Mouse (Mus musculus) left cerebral cortex, adult 11 months (tissue): ENCODE data around the gene Nsun2.
"Not testable (repeated sequence)": the region's sequence is repeated elsewhere in the genome, so short reads cannot be mapped to it uniquely, and the experiment has no call there.

Experiments used
- DNase-seq: peaks from one replicate; pipeline ENCODE4 v3.0.0; 2022; ENCODE audit warnings: low spot score

Gene Nsun2

GRCm38 (mm10) chr13:69554255-69554654, 20.7 kb downstream of the Nsun2 start:
- DNase-seq, result no peak

GRCm38 (mm10) chr13:69555045-69555444, 21.5 kb downstream of the Nsun2 start:
- DNase-seq, result no peak

- DNase-seq, result no peak
Observed at GRCm38 (mm10) chr13:69555957-69556482, 22.5 kb downstream of the Nsun2 start.

DNA sequence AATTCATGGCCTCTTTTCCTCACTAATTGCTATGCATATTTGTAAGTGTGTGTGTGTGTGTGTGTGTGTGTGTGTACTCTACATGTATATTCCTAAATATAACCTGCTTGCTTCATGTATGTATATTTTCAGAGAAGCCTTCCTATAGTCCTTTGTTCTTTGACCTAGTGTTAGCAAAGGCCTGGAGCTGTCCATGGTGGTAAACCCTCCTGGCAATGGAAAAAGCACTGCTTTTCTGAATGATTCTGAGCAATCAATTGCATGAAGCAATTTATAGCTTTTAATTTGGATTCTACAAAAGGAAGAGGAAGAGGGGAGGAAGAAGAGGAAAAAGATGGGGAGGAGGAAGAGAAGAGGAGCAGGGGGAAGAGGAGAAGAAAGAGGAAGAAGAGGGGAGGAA, 23.2 kb downstream of the Nsun2 start:
- no peak for DNase-seq

GRCm38 (mm10) chr13:69558098-69558660, 24.6 kb downstream of the Nsun2 start:
- DNase-seq, result no peak

DNA sequence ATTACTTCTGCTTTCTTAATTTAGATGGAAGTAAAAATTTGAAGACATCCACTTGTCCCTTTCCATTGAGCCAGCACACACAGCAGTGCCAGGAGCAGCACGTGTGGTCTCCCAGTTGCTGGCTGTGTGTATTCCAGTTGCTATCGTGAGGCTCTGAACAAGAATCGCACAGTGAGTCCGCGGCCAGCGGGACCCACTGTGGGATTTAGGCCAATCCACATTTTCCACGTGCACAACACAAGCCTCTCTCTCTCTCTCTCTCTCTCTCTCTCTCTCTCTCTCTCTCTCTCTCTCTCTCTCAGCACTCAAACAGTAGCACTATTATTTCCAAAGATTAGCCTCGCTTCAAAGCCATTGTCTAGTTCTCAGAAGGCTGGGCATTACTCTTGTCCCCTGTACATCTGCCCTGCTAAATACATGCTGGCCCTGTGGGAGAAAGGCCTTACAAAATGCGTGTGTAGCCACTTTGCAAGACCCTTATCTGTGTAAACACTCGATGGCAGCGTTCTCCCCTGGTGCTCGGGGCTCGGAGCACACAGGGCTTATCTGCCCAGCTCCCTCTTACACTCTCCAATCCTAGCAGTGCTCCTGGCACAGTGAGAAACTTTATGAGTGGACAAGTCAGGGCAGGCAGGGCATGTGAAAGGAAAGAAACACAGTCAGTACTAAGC, 25.9 kb downstream of the Nsun2 start:
- DNase-seq, result no peak

DNA sequence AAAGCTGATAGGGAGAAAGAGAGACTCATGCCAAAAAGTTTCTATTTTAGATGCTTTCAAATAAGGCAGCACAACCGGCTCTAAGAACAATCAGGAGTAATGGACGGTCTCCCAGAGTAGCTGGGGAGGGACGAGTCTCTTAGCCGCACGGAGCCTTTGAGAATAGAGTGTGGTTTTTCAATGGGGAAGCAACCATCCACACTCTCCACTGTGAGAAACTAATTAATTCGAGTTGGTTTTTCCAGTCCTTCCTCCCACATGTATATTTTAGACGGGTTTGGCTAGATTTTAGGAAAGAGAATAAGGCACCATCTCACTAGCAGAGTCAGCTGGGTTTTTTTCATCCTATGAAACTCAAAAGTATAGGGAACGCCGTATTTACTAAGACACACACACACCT, 28.5 kb downstream of the Nsun2 start:
- no peak for DNase-seq

- no peak for DNase-seq
Observed at GRCm38 (mm10) chr13:69562654-69563574, 29.4 kb downstream of the Nsun2 start.

DNA sequence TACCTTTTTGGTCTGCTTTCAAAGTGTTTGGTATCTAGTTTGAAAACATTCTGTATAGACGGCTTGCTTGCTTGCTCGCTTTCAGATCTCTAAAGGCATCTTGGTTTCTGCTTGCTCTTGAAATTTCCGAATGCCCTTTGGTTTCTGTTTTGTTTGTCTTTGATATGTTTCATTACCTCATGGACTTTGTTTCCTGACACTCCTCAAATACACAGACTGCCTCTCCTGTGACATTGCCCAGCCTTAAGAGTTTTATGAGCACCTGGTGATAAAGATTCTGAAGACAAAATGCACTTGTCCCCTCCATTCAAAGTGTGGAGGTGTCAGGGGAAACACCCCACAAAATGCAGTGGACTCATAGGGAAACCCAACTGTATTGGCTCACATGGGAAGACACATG, 30.4 kb downstream of the Nsun2 start:
- no peak for DNase-seq

DNA sequence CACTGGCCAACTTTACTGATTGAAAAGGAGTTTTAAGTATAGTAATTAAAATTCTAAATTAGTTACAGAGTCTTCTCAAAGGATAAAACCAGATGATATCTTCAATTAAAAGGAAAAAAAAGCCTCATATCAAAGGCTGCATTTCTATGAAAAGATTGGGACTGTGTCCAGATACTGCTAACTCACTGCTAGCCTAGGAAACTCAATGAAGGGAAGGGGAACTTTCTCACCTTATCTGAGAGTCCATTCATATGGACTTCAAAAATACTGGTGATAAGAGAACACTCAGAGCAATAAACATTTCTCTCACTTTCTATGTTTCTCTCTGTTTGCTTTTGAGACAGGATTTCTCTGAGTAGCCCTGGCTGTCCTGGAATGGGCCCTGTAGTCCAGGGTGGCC, 31.0 kb downstream of the Nsun2 start:
- no peak for DNase-seq

DNA sequence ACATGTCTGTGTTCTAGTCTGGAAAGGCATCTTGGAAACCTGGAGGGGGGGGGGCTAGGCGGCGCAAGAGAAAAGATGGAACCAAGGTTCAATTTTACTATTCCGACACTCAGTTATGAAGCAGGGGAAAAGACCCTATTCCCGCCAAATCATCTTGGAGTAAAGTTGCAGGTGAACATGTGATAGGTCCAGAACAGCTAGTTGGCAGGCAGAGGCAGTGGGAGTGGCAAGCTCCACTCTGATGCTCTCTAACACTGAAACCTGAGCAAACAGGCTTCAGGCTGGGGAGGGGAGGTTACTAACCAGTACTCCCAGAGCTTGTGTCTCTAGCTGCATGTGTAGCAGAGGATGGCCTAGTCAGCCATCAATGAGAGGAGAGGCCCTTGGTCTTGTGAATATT, 31.9 kb downstream of the Nsun2 start:
- not testable (repeated sequence) for DNase-seq

DNA sequence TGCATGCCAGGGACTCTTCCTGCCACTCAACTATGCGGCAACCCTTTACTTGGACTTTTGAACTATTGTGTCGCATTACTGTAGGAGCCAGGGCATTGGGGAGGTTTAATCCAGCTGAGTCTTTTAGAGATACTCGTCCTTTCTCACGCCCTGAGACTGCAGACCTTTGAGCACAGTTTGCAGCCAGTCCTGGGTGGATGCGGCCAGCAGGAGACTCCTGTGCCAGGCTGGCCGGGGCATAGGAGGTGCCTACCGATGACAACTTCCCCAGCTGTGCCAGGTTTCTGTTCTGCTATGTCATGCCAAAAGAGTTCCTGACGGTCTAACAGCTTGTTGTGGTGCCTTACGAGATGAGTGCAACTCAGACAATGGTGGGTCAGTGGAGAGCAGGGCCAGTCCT, 35.7 kb downstream of the Nsun2 start:
- DNase-seq, result no peak

DNA sequence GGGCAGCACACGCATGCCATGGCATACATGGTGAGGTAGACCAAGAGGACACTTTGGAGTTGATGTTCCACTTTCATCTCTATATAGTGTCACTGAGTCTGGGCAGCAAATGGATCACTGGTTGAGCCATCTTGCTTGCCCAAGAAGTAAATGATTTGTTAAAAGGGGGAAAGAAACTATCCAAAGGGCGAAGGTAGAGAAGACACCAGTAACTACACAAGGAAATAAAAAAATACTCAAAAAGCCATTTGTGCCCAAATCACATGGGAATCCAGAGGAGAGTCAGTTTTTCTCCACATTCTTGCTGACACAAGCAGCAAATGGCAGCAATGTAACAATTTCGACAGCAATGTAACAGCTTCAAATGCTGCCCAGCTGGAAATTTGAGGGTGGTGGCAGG, 39.0 kb downstream of the Nsun2 start:
- no peak for DNase-seq

- no peak for DNase-seq
Observed at GRCm38 (mm10) chr13:69576676-69577075, 43.1 kb downstream of the Nsun2 start.

GRCm38 (mm10) chr13:69577181-69577834, 43.8 kb downstream of the Nsun2 start:
- no peak for DNase-seq

DNA sequence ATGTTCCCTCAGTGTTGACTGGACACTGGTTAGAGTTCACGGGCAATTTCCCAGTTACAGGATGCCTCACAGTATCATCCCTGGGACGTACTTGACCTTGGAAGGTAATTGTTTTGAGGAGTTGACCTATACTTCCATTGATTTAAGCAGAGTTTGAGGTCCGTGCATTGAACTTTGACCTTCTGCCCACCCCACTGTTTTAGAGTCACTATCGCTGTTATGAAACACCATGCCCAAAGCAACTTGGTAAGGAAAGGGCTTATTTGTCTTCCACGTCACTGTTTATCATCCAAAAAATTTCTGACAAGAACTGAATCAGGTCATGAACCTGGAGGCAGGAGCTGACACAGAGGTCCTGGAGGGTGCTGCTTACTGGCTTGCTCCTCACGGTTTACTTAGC, 48.9 kb downstream of the Nsun2 start:
- no peak for DNase-seq

DNA sequence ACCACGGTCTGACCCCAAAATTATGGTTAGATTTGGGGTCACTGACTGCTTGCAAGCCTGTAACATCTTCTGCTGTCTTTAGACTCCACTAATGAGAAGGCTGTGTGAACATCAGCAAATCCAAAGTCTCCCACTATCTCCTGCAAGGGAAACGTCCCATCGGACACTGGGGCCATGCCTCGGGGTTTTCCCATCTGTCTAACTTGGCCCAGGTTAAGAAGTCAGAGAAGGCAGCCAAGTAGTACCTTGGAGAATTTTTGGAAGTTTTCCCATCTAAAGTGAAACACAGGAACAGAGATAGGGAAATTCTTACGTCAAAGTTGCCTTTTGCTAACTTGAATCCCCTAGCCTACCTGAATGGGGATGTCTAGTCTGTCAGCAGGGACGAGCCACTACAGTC, 50.0 kb downstream of the Nsun2 start:
- no peak for DNase-seq

- no peak for DNase-seq
Observed at GRCm38 (mm10) chr13:69585828-69586227, 52.3 kb downstream of the Nsun2 start.

GRCm38 (mm10) chr13:69586337-69586736, 52.8 kb downstream of the Nsun2 start:
- DNase-seq, result no peak

GRCm38 (mm10) chr13:69587849-69588248, 54.3 kb downstream of the Nsun2 start:
- no peak for DNase-seq

DNA sequence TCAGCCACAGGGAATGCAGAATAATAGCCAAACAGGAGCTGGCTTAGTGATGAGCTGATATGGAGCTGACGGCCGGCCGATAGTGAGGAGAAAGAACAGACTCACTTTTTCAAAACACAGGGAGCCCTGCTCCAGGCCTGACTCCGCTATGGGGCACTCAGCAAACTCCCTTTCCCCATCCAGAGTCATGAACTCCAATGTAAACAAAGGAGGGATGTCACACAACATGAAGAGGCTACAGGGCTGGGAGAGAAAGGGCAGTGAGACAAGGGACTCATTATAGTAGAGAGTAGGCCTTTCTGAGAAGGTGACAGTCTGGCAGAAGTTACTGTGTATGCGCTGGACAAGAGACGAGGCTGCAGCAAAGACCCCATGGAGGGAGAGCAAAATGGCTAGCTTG, 54.7 kb downstream of the Nsun2 start:
- no peak for DNase-seq

- DNase-seq, result no peak
Observed at GRCm38 (mm10) chr13:69591338-69591737, 57.8 kb downstream of the Nsun2 start.
